Mouse (Mus musculus) left cerebral cortex, adult 8-10 months (tissue): ENCODE measurements around the gene Tbcd. TPM values are rescaled to one million over a fixed set of nuclear protein-coding genes. Genes with fewer than 3 reads are reported as not detected.
A peak's percentile ranks its signal among the peaks of the same experiment; 100 is the strongest.

Experiments
- DNase-seq, 2 experiments: peaks; one replicate each; pipeline ENCODE4 v3.0.0; 2022; ENCODE audit warnings: low spot score in 2 of 2
- total RNA-seq, 4 experiments: library from RNA; stranded (reverse); gene quantifications; 2 replicates each; pipeline ENCODE4 v1.2.4; 2022

The Tbcd gene
- total RNA-seq, 4 experiments from 2014 or later, result 39.7 to 45.1 (median 40.9) TPM

- DNase-seq, result no peak
Measured at GRCm38 (mm10) chr11:121564265-121564664, 112.5 kb downstream of the Tbcd start.

GRCm38 (mm10) chr11:121581856-121582255 is 130.1 kb downstream of the Tbcd start:
- peak in 1 of 2 experiments; percentile 33 for DNase-seq

- no peak for DNase-seq
Measured at GRCm38 (mm10) chr11:121597254-121597653, 145.5 kb downstream of the Tbcd start.

- no peak for DNase-seq
Measured at GRCm38 (mm10) chr11:121601422-121601821, 149.7 kb downstream of the Tbcd start.

DNA sequence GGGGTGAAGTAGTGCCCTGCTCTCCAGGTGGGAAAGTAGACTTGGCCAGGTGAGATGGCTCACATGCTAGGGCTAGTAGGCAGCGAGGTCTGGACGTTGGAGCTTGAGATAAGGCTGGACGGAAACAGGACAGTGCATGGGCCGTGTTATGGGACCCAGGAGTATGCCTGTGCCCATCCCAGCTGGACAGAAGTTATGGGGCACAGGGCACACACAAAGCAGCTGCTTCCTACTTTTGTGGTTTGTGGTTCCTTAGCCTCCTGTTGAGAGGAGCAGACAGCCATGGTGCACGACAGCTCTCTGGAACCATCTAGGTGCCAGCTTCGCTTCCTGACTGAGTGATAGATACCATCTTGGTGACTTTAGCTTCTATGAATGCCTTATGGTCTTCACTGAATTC is 153.9 kb downstream of the Tbcd start:
- no peak for DNase-seq

- no peak for DNase-seq
Measured at GRCm38 (mm10) chr11:121610976-121611375, 159.2 kb downstream of the Tbcd start.

DNA sequence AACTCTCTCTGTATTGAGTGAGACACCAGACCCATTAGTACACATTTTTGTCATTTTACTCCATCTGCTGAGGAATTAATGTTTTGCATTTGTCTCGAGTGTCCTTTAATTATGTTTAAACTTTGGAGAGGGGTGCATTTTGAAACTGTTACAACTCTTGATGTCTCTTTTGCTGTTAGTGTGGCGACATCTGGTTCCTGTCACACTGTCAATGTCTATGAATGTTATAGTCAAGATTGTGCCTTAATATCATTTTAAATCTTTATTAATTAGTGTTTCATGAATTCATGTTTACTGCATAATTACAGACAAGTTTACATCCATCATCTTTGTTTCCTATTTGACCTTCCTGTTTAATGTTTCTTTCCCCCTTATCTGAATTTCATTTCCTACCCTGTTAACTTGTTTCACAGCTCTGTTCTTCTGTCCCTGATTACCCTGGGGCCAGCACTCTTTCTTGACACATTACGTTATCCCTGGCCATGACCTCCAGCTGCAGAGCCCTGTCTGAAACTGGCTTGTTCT is 164.3 kb downstream of the Tbcd start:
- DNase-seq, result no peak

DNA sequence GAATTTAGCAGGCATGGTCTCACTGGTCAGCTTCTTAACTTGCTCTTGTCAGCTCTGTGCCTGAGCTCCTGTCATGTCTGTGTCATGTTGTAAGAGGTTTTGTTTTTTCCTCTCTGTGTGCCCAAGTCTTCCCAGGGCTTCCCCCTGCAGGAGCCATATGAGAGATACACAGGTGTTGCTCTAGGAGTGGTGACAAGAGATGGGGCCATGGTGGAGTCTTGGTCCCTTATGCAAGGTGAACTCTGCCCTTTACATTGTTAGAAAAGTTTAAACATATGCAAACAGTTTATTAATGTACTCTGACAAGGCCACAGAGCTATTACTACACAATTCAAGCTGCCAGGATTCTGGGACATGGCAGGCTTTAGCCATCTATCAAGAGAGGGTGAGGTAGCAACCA is 164.8 kb downstream of the Tbcd start:
- DNase-seq, result no peak

DNA sequence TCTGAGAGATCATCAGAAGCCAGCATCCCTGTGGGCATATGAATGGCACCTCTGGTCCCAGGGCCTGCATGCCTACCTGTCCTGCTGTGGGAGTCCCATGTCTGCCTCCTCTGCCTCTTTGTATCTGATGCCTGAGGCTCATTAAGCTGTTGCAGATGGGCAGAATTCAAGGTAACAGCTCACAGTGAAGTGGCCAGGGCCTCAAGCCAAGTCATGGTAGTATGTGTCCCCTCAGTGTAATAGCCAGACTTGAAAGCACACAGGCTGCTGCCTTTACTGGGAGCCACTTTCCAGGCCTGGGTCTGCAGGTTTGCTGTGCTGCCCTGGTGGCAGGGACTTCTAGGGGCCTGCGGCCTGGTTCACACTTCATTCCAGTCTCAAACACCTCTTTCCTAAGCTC is 165.6 kb downstream of the Tbcd start:
- no peak for DNase-seq

DNA sequence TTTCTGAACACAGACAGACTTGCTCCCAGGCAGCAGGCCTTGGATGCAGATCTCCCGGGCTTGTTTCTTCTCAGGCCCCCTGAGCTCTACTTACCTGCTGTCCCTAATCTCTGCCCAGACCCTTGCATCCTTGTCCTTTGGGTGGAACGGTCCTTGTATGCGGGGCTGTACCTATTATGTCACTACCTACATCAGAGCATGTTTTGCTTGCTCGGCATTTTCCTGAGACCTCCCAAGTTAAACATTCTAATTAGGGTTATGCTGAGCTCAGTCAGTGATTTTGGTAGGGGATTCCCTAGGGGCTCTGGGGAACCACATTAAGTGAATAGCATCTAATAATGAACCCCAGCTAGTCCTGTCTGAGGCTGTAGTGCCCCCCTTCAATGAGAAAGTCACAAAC is 173.3 kb downstream of the Tbcd start:
- no peak for DNase-seq

DNA sequence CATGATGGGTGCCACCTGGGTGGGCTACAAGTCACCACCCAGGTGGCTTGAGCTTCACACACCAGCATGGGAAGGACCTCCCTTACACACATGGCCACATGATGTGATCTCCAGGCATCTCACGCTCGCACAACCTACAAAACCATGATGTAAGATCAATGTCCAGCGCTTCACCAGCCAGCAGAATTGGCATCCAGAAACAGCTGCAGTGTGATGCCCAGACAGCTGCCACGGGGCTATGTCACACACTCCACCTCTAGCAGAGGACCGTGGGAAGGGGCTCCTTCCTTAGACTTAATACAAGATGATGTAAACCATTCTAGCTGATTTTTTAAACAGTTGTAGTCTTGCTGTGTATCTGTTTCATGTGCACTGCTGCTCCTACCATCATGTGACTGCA is 175.8 kb downstream of the Tbcd start:
- DNase-seq, result no peak

DNA sequence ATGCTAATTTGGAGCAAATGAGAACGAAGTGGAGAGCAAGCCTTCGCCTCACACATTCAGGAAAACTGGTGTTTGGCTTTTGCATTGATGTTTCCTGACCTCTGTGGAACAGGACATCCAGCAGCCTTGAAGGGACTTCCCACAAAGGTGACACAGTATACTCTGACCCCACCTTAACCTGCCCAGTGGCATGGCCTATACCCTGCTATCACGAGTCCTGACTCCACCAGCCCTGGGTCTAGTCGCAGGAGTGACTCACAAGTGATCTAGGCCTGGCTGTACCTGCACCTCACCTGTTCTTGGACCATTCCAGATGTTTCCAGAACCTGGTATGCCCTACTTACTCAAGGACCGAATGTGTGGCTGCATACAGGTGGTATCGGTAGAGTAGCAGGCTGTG is 177.8 kb downstream of the Tbcd start:
- no peak for DNase-seq

GRCm38 (mm10) chr11:121630406-121630805 is 178.7 kb downstream of the Tbcd start:
- DNase-seq, result no peak

DNA sequence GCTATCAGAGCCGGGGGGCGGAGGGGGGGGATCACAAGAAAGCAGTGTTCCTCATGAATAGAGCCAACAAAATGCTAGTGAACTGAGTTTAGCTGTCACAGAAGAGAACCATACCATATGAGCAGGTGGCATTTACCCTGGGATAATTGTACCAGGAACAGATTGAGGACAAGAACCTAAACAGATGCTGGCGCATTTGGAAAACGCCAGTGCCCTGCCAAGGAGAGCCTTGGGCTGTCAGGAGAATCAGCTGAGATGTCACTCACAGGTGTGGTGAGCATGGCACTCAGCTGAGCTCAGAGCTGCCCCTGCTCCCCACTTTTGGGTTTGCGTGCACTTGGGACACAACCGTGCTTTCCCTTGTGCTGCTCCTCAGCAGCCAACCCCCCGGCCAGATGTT is 179.7 kb downstream of the Tbcd start:
- no peak for DNase-seq

GRCm38 (mm10) chr11:121636646-121637045 is 184.9 kb downstream of the Tbcd start:
- no peak for DNase-seq

- DNase-seq, result no peak
Measured at GRCm38 (mm10) chr11:121641501-121642145, 189.9 kb downstream of the Tbcd start.

DNA sequence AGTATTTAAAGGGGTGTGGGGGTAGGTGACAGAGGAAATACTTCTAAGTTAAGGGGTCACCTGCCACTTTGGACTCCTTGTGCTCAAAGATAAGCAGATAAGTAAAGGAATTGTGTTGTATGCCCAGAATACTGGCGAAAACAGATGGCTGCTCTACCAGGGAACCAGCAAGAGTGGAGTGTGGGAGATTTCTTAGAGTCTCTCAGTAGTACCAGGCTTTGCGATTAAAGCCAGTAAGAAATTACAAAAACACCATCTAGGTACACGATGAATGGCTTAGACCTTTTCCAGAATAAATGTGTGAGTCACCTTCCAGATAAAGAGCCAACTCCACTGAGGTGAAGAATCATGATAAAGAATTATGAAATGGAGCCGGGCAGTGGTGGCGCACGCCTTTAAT is 193.6 kb downstream of the Tbcd start:
- DNase-seq, result no peak

DNA sequence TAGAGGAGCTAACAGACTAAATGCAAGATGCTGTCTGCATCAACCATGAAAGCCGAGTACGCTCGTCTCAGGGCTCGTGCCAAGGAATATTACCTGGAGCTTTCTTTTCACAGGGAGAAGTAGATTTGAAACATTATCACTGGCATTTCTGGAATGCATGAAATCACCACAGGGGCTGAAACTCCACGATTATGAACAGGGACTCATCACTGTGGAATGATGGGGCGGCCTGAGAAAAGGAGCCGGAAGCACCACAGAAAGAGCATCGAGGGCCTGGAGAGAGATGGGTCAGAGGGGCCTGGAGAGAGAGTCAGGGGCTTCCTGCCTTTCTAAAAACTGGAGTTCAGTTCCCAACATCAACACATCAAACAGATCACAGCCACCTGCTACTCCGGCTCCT is 195.6 kb downstream of the Tbcd start:
- no peak for DNase-seq

- no peak for DNase-seq
Measured at GRCm38 (mm10) chr11:121648166-121648565, 196.4 kb downstream of the Tbcd start.

DNA sequence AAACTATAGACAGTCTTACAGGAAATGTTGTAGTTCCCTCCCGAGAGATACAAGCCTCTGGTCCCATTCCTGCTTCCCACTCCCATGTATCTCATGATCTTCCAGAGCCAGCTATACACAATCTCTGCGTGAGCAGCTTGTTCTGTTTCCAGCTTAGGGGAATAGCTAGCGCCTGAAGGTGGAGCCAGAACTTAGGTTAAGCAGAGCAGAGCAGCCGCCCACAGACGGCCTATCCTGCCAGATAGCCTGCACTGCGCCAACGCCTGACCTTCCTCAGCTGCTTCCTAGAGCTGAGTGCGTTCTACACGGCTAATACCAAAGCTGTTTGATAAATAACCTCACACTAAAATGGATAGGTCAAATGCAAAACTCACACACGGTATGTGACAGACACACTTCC is 198.2 kb downstream of the Tbcd start:
- DNase-seq, result peak in 1 of 2 experiments; percentile 52

DNA sequence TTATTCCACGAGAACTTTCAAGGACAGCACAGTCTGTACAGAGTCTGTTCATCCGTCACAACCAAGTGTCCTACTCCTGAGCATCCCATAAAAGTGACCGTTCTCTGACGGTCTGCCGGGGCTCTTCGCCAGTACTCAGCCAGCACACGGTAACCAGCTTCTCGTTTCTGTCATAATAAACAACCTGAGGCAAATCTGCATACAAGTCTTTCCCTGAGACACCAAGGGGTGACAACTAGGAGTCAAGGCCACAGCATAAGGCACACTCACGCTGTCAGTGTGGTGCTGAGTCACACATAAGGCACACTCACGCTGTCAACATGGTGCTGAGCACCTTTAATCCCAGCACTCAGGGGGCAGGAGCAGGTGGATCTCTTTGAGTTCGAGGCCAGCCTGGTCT is 198.9 kb downstream of the Tbcd start:
- DNase-seq, result no peak

- DNase-seq, result no peak
Measured at GRCm38 (mm10) chr11:121651556-121651955, 199.8 kb downstream of the Tbcd start.

DNA sequence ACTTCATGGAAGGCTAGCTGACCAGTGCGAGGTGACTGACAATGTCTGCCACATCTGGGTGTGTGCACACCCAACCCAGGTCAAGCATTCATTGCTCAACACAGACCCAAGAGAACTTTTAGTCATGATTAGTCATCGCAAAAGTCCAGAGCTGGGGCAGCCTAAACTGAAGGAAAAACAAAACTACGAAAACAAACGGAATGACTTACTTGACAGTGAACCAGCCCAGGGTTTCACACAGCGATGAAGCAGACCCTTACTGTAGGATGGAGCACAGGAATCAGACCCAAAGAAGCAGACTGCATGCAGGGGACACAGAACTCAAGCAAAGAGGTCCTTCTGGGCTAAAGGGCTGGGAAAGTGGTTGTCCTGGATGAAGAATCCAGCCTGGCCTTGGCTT is 200.2 kb downstream of the Tbcd start:
- no peak for DNase-seq
